Mouse (Mus musculus) lung, postnatal 14 days (tissue): ENCODE data around the gene Ccnjl.
A peak's percentile ranks its signal among the peaks of the same experiment; 100 is the strongest.

Experiments used
- DNase-seq: peaks from one replicate; pipeline ENCODE4 v3.0.0; 2021

The Ccnjl gene

GRCm38 (mm10) chr11:43569595-43569994 is 41.0 kb downstream of the Ccnjl start:
- DNase-seq = peak; percentile 89

DNA sequence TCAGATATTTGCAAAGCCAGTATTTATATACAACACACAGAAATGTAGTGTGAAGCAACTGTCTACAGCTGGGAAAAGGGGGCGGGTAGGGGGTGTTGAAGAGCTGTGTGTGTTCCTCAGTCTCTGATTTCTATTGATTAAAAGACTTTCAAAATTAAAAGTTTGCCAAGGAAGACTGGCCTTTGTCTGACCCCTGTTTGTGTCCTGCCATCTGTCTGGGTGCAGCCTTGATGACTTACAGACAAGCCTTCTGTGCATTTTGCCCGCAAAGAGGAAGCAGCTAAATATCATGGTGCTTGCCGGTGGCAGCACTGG is 46.4 kb downstream of the Ccnjl start:
- no peak for DNase-seq

DNA sequence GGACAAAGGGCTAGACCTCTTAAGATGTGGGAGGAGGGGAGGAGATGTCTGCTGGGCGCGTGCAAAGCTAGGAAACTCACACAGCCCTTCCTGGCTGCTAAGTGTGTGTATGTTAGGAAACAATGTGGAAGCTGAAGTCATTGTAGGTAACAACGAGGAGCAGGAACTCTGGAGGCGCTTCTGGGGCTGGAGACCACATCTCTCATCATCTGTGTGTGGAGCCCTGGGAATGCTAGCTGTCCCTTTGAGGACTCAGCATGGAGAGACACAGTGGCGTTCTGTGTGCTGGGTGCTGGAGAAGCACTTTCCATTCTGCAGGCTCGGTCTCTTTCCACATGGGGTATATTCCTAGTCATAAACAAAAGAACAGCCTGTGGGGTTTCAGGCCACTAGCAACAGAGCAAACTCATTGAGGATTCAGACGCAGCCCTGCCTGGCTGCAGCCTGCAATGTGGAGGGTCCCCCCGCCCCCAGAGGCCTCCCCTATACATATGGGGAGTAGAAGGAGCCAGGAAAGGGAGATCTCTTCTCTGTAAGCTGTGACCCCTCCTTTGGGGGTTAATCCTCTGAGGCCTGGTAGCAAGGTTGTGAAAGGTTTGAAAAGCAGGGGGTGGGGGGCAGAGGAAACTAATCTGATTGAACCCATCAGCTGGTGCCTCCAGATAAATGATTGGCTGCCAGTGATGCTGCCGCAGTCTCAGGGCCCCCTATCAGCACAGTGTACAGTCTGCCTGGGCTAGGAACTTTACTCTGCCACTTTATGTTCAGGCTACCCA is 47.0 kb downstream of the Ccnjl start:
- peak; percentile 28 for DNase-seq

- DNase-seq = no peak
Measured at GRCm38 (mm10) chr11:43577713-43578478, 49.3 kb downstream of the Ccnjl start.

DNA sequence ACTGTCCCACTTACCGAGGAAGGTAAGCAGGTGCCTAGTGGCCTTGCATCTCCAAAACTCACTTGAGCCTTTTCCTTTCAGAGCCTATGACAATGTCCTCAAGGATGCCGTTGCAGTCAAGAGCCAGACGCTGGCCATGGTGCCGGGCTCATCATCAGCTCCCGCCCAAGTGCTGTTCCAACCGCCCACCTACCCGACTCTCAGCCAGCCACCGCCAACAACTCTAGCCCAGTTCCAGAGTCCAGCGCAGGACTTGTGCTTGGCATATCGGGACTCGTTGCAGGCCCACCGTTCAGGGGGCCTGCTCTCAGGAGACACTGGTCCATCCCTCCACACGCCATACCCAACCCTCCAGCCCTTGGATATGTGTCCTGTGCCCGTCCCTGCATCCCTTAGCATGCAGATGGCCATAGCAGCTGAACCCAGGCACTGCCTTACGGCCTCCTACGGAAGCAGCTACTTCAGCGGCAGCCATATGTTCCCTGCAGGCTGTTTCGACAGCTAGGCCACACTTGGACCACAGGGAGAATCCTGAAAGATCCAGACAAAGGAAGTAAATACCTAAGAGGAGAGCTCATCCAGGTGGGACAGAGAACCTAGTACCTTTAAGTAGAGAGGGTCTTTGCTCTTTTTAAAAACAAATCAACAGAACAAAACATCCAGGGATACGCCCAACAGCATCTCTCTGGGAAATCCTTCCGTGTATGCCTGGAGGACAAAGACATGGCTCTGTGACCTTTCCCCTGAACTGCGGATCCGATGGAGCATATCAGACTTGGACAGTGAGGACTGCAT is 56.8 kb downstream of the Ccnjl start:
- DNase-seq = no peak

DNA sequence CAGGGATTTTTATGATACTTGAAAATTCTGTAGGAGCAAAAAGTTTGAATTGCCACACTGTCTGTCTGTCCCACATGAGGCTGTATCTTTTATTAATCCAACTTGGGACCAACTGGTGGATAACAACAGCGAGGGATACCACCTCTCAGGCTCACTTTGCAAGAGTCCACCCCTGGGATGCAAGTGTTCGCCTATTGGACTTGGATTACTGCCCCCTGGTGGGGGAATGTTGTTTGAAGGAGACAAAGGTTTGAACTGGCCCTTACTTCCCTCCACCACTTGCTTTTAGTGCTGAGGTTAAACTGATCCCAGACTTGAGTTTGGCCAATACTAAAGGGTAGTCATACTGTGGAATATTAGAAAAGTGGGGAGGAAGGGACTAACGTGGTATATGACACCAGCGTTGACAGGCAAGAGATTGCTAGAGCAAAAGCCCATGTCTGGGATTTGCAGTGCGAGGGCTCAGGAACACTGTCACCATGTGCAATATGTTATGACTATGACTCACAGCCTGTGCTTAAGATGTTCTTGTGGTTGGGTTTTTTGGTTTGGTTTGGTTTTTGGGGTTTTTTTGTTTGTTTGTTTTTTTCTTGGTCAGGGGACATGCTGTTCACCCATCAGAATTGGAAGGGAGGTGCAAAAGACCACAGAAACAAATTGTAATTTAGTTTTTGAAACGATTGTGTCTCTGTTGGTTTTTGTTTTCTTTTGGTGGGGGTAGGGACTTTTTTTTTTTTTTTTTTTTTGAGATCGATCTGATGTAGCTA is 57.9 kb downstream of the Ccnjl start, which contains the start of gene 4933415A04Rik:
4933415A04Rik (plus strand) TSS at position 717 of the 767 bp plus-strand sequence.
- DNase-seq = peak; percentile 93

DNA sequence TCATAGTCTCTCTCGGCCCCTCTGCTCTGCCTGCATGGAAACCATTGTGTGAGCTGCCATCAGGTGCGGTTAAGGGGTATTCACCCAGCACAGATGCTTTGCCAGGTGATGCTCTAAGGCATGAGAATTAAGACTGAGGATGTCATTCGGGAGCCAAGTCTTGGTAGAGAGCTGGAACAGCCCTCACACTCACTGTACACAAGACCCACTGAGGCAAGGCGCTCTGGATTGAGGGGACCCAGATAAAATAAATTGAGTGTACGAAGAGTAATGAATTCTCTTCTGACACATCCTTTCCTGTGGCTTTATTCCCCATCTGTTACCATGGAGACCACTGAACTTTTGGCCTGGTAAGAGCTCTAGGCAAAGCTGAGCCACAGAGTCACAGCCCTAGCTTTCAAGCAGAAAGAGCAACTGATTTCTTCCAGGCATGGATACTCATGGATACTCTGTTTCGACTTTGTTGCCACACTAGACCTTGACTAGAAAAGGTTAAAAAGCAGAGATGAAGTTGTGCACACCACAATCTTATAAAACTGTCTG is 61.0 kb downstream of the Ccnjl start:
- DNase-seq = no peak

DNA sequence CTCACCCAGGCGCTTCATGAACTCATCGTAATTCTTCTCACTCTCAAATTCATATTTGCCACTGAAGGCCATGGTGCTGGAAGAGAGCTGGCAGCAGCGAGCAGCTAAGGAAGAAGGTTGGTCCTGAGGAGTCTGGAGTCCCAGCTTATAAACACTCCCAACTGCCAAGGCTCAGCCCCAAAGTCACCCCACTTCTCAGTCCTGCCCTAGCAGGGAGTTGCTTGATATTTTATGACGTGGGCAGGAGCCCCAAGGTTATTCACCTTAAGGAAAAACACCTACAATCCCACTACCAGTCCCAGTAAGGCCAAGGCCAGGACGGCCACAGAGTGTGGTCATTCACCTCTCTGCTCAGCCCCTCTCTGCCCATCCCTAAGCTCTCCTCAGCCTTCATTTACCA is 72.9 kb downstream of the Ccnjl start, which contains the start of gene Fabp6:
Fabp6 (minus strand) TSS at position 101 of the 400 bp plus-strand sequence.
- no peak for DNase-seq

DNA sequence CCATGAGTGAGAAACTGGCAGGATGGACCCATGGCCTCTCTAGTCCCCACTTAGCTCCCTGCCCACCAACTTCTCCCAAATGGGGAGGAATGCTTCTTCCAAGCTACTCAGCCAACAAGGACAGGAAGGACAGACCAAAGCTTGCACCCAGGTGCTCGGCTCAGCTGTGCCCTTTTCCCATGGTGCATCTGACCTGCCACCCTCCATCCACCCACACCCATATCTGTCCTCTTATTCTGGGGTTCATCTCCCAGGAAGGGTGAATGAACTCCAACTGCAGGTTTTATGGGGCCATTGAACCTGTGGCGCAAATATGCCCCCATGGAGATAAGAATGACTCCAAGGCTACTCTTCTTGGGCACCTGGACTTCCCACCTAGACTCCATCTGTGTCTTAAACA is 75.6 kb downstream of the Ccnjl start:
- no peak for DNase-seq

DNA sequence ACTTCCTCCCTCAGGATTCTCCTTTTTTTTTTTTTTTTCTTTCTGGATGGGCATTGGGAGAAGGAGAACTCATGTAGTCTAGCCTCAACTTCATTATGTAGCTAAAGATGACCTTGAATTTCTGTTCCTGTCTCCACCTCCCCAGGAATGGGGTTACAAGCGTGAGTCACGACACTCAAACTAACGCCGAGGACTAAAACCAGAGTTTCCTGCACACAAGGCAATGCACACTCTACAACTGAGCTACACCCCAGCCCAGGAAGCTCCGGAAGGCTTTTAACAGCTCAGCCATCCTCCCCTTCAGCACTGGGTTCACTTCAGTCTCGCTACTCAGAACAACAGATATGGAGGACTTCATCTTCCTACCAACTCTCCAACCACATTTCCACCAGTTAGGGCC is 76.3 kb downstream of the Ccnjl start:
- no peak for DNase-seq

DNA sequence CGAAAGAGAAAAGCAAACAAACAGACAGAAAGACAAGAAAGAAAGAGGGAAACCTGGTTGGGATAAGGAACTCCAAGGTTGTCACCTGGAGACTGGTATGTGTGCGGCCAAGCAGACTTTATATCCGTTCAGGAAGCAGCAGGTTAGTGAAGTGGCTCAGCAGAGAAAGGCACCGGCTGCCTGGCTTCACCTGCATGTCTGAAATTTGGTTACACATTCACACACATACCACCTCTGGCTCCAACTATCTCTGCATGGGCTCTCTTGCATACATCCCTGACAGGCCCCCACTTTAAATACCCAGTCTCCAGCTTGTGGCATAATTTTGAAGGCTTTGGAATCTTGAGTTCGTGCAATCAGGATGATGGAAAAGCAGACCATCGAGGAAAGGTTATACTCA is 77.3 kb downstream of the Ccnjl start:
- DNase-seq = no peak

GRCm38 (mm10) chr11:43608440-43608839 is 79.9 kb downstream of the Ccnjl start:
- DNase-seq = no peak

DNA sequence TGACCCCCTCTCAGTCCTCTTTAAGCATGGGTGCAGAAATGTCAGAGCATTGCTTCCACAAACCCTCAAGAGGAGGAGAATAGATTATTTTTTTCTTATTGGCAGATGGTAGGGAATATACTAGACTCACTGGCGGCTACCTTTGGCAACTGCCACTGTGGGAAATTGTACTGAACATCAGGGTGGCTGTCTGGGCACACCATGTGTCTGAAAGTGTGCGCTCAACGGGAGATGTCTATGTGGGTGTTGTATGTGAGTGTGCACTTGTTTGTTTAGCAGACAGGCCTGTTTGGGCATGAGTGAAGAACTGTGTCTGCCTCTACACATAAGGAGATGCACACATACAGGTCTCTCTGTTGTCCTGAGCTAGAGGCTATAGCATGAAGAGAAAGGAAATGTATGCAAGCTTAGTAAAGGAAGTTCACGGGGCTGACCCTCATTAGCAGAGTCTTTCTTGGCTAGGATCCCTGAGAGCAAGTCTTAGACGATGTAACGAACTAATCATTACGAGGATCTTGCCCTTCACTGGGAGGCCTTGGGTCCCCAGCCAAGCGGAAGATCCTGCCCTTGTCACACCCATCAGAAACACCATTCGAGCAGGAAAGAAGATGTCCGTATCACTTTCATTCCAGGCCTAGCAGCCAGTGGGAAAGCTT is 81.5 kb downstream of the Ccnjl start:
- no peak for DNase-seq

DNA sequence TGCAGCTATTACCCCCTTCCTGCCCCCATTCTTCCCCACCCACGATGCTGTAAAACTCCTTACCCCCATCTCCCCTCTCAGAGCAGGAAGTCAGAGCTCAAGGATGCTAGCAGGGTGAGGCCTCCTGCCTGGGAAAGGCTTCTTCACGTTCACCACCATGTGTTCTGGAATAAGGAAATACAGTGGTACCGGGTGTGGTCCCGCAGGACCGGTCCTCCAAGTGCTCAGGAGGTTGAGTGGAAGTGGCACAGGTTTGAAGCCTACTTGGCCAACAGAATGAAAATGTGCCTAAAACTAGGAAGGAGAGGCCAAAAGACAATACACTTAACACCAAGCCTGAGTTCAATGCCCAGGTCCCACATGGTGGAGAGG is 82.1 kb downstream of the Ccnjl start:
- DNase-seq = no peak

GRCm38 (mm10) chr11:43612834-43613488 is 84.4 kb downstream of the Ccnjl start:
- DNase-seq = peak; percentile 89

- peak; percentile 31 for DNase-seq
Measured at GRCm38 (mm10) chr11:43617924-43618323, 89.3 kb downstream of the Ccnjl start.

DNA sequence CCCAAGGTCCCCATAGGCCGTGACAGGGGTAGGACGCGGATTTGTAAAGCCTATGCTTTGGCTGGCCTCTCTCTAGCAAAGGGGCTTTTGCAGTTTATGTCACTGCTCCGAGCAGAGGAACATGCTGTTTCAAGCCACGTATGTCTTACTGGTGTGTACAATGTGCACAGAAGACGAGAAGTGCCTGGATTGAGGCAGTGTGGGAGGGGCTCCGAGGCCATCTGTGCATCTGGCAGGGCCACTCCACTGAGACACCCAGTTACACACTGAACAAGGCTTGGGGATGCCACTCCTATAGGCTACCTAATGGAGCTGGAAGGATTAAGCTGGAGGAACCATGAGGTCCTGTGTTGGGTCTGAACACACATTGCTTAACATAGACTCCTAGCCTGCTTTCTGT is 89.8 kb downstream of the Ccnjl start:
- DNase-seq = no peak

- DNase-seq = no peak
Measured at GRCm38 (mm10) chr11:43621769-43622168, 93.2 kb downstream of the Ccnjl start.

DNA sequence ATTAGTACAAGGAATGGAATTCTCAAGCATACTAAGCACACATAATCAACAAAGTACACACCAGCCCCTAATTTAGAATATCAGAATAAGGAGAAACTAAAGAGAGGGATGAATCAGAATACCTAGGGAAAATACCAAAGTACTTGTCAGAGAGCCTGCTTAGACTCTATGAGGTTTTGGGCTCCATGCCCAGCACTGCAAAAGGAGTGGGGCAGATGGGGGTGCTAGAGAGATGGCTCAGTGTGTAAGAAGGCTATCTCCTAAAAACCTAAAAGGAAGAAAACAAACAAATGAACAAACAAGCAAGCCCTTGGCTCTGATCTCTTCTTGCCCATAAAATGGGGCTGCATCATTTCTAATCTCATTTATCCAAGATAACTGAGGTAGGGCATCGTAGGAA is 95.8 kb downstream of the Ccnjl start:
- DNase-seq = no peak

- peak; percentile 57 for DNase-seq
Measured at GRCm38 (mm10) chr11:43626300-43626926, 97.8 kb downstream of the Ccnjl start.
